Mouse (Mus musculus) spleen, postnatal 4 days (tissue): ENCODE measurements around the gene Asb15.

Experiments used
- DNase-seq, 2 experiments: peaks; one replicate each; pipeline ENCODE4 v3.0.0; 2022; ENCODE audit warnings: low spot score in 2 of 2

Gene Asb15

GRCm38 (mm10) chr6:24528064-24528243 is at the start of gene Asb15:
Gene Asb15, plus strand, starts transcription at chr6:24528144.
- no peak for DNase-seq

DNA sequence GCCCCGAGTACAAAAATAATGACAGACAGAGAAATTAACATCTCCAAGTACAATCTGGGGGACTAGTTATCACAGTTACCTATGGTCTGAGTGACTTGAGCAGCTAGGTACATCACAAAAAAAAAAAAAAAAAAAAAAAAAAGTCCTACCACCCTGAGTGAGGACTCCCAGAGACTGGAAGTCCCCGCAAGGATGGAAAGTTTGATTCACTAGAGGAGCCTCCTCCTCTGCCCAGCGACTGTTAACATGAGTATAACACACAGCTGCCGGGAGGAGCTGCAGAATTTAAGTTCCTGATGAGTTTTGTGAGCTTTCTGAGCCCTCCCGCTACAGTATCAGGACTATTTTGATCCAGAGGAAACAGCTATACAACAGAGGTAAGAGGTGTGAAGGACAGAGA is 41.4 kb upstream of the Asb15 start:
- DNase-seq = no peak

DNA sequence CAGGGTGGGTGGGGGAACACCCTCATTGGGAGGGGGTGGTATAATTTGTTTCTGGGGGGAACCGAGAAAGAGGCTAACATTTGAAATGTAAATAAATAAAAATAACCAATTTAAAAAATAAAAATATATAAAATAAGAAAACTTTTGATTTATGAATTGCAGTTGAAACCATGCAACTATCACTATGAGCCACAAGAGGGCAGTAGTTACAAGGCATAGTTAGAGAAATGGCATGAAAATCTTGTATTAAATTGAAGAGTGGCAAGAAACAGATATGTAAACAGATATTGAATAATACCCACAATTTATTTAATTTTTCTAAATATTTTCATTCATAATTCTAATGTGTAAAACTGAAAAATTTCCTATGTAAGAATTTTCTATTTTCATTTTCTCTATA is 37.6 kb upstream of the Asb15 start:
- DNase-seq = no peak

DNA sequence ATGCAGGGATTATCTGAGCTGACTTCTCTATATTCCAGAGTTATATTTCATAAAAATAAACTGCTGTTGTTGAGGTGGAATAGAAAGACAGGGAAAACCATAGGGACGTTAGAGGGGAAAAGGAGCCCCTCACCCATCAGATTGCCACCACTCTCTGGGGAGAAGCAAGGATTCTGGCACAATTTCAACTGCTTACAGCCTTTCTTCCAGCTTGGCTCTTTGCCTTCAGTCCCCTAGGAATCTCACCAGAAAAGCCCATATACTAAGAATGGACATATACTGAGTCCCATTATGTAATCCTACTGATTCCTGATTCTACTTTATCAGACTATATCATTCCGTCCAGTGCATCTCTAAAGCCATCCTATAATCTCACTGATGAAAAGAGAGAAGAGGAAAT is 23.8 kb upstream of the Asb15 start:
- no peak for DNase-seq

- no peak for DNase-seq
Observed at GRCm38 (mm10) chr6:24514552-24515284, 13.2 kb upstream of the Asb15 start, which contains the start of gene Iqub. Gene Iqub, minus strand, starts transcription at chr6:24515067.

- no peak for DNase-seq
Observed at GRCm38 (mm10) chr6:24516197-24516596, 11.7 kb upstream of the Asb15 start.

GRCm38 (mm10) chr6:24525705-24526104 is 2.2 kb upstream of the Asb15 start:
- no peak for DNase-seq

GRCm38 (mm10) chr6:24527155-24528063 is 535 bp upstream of the Asb15 start, which contains the start of gene Ndufa5:
Gene Ndufa5, minus strand, starts transcription at chr6:24528013.
- DNase-seq = peak; percentile 87 to 92

- peak in 1 of 2 experiments; percentile 25 for DNase-seq
Observed at GRCm38 (mm10) chr6:24530166-24530565, 2.2 kb downstream of the Asb15 start.

DNA sequence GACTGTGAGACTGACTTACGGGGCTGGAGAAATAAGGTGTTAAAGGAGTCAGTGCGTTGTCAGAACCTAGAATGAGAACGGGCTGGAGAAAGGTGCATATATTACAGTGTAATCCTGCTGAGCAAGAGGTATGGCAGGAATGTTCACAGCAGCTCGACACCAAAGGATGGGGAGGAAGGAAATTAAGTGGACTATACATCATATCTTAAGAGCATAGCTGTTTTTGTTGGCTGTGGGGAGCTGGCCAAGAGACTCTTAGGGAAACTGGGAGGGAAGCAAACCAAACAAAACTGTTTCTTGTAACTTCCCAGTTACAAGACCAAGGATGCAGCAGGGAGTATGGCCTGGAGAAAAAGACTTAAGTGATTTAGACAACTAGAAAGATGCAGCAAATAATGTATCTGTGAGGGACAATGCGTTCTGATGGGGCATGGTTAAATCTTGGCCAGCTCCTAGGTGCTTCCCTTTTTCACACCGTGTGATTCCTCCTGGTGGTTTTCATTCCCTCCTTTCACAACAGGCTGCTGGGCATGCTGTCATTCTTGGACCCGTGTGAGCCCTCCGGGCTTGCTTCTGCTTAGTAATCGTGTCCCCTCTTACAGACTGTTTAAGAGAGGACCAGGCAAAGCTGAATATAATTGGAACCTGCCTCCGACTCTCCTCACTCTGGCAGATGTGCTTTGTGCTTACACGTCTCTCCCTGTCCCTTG is 2.9 kb downstream of the Asb15 start:
- DNase-seq = no peak

DNA sequence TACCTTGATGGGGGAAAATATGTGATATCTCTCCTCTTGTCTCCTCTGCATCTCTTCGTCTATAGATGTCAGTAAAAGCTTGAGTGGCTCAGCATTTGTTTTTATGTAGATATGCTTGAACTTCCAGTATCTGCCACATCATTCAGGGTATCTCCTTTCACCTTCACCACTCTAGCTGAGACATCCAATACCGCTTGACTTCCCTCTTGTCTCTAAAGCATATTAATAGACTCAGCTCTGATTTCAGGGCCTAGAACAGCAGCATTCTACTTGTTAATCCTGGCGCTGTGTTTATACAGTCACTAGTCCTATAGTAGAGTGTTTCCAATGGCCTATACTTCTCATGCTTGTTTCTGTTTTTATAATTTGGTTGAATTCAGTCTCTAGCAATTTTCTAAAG is 4.9 kb downstream of the Asb15 start:
- DNase-seq = no peak

- no peak for DNase-seq
Observed at GRCm38 (mm10) chr6:24538435-24538834, 10.5 kb downstream of the Asb15 start.

DNA sequence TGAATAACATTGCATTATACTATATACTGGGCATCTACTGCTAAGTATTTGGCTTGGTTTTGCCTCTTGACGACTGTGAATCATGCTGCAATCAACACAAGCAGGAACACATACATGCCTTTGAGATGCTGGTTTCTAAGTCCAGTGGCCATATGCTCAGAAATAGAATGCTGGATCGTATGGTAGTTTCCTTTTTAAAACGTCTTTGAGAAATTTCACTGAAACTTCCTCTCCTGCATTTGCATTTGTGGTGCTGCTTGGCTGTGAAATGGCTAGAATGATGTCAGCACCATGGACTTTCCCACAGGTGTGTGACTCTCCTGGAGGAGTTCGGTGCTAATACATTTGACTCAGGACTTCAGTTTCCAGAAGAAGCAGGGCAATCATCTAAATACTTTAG is 12.2 kb downstream of the Asb15 start:
- DNase-seq = no peak

- DNase-seq = no peak
Observed at GRCm38 (mm10) chr6:24542393-24542792, 14.4 kb downstream of the Asb15 start.

GRCm38 (mm10) chr6:24543119-24543591 is 15.2 kb downstream of the Asb15 start:
- DNase-seq = no peak

DNA sequence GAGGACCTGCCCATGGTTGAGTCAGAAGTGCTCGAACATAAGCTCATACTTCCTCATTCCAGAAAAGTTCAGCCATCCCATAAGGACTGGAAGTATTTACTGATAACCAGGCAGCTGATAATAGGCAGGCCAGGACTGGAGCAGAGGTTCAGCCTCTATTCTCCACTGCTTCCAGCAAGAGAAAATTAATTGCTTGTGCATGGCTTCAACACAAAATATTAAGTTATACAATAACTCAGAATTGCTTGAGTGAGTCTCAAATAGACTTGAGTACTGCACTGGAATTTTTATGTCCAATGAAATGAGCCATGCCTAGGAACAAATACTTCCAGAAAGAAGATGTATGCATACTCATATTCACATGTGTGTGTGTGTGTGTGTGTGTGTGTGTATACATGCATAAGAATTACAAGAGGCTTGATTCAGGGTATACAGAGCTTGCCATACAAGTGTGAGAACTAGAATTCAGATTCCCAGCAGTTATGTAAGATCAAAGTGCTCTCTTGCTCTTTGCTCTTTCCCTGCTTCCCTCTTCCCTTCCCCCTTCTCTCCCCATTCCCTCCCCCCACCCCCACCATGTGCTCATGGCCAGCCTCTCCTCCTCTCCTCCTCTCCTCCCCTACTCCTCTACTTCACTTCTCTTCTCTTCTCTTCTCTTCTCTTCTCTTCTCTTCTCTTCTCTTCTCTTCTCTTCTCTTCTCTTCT is 18.9 kb downstream of the Asb15 start:
- no peak for DNase-seq

GRCm38 (mm10) chr6:24549801-24550200 is 21.9 kb downstream of the Asb15 start:
- DNase-seq = no peak

DNA sequence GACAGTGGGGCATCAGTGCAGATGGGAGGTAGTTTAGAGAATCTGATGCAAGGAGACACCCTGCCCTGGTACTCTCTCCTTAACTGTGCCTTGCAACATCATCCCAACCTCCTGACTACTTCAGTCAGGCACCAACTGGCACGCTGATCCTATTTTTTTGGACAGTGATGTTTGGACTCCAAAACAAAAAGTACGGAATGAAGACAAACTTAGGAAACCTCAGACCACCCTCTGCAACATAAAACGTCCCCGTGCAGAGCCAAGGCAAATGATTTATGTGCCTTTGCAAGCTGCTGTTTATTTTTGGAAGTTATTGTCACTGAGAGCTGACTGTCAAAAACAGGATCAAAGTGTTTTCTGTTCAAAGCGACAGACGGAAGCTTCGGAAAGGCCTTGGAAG is 24.1 kb downstream of the Asb15 start:
- no peak for DNase-seq

- no peak for DNase-seq
Observed at GRCm38 (mm10) chr6:24554427-24555086, 26.6 kb downstream of the Asb15 start.

GRCm38 (mm10) chr6:24555488-24555887 is 27.5 kb downstream of the Asb15 start:
- DNase-seq = no peak

DNA sequence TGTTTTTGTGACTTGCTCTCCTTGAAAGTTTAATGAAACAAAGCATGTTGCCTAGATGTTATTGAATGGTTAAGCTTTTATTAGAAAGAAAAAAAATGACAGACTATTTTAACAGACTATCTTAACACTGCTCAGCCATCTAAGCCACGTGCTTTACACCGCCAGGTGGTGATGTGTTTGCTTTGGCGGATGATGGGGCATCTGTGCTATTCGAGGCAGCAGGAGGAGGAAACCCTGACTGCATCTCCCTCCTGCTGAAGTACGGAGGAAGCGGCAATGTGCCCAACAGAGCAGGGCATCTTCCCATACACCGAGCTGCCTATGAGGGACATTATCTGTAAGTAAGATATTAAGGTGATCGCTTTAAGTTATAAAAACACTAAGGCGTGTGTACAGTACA is 36.1 kb downstream of the Asb15 start:
- DNase-seq = no peak
